Mouse (Mus musculus): ENCODE data around the gene Ssh2. TPM values are rescaled to one million over a fixed set of nuclear protein-coding genes. Genes with fewer than 3 reads are reported as not detected.
"Not testable (repeated sequence)": the region's sequence is repeated elsewhere in the genome, so short reads cannot be mapped to it uniquely, and the experiment has no call there.

Gene Ssh2
- polyA plus RNA-seq, 1 experiment: 28.5 TPM

- TF ChIP-seq POLR2A (IDR thresholded peaks at IDR 0.05; ENCODE audit: borderline replicate concordance, extremely low read depth, insufficient read depth, insufficient read length, poor library complexity, severe bottlenecking): no peak
- TF ChIP-seq CTCF (IDR thresholded peaks at IDR 0.05; ENCODE audit: borderline replicate concordance, extremely low read depth, insufficient read depth, insufficient read length): no peak
- DNase-seq (ENCODE audit: low read depth): no peak
Observed at GRCm38 (mm10) chr11:77231514-77231913, 15.4 kb downstream of the Ssh2 start.

GRCm38 (mm10) chr11:77235267-77235666 lies 19.2 kb downstream of the Ssh2 start:
- no peak for DNase-seq (ENCODE audit: low read depth)
- TF ChIP-seq CTCF (IDR thresholded peaks at IDR 0.05; ENCODE audit: borderline replicate concordance, extremely low read depth, insufficient read depth, insufficient read length): no peak
- TF ChIP-seq POLR2A (IDR thresholded peaks at IDR 0.05; ENCODE audit: borderline replicate concordance, extremely low read depth, insufficient read depth, insufficient read length, poor library complexity, severe bottlenecking): no peak

GRCm38 (mm10) chr11:77239658-77240345 lies 23.7 kb downstream of the Ssh2 start:
- TF ChIP-seq POLR2A (IDR thresholded peaks at IDR 0.05; ENCODE audit: borderline replicate concordance, extremely low read depth, insufficient read depth, insufficient read length, poor library complexity, severe bottlenecking) (no peak), CTCF (IDR thresholded peaks at IDR 0.05; ENCODE audit: borderline replicate concordance, extremely low read depth, insufficient read depth, insufficient read length) (no peak)

GRCm38 (mm10) chr11:77240466-77241246 lies 24.6 kb downstream of the Ssh2 start:
- TF ChIP-seq CTCF (IDR thresholded peaks at IDR 0.05; ENCODE audit: borderline replicate concordance, extremely low read depth, insufficient read depth, insufficient read length): no peak
- TF ChIP-seq POLR2A (IDR thresholded peaks at IDR 0.05; ENCODE audit: borderline replicate concordance, extremely low read depth, insufficient read depth, insufficient read length, poor library complexity, severe bottlenecking): no peak
- no peak for DNase-seq (ENCODE audit: low read depth)

More at GRCm38 (mm10) chr11:77239658-77240345, 23.7 kb downstream of the Ssh2 start:
- DNase-seq (ENCODE audit: low read depth): no peak

- TF ChIP-seq POLR2A (IDR thresholded peaks at IDR 0.05; ENCODE audit: borderline replicate concordance, extremely low read depth, insufficient read depth, insufficient read length, poor library complexity, severe bottlenecking) (no peak), CTCF (IDR thresholded peaks at IDR 0.05; ENCODE audit: borderline replicate concordance, extremely low read depth, insufficient read depth, insufficient read length) (no peak)
- peak; percentile 40 for DNase-seq (ENCODE audit: low read depth)
Observed at GRCm38 (mm10) chr11:77242912-77243311, 26.8 kb downstream of the Ssh2 start.

GRCm38 (mm10) chr11:77252826-77253225 lies 36.7 kb downstream of the Ssh2 start:
- DNase-seq (ENCODE audit: low read depth): no peak
- TF ChIP-seq POLR2A (IDR thresholded peaks at IDR 0.05; ENCODE audit: borderline replicate concordance, extremely low read depth, insufficient read depth, insufficient read length, poor library complexity, severe bottlenecking) (no peak), CTCF (IDR thresholded peaks at IDR 0.05; ENCODE audit: borderline replicate concordance, extremely low read depth, insufficient read depth, insufficient read length) (no peak)

GRCm38 (mm10) chr11:77259441-77259840 lies 43.4 kb downstream of the Ssh2 start:
- no peak for TF ChIP-seq CTCF (IDR thresholded peaks at IDR 0.05; ENCODE audit: borderline replicate concordance, extremely low read depth, insufficient read depth, insufficient read length)
- no peak for TF ChIP-seq POLR2A (IDR thresholded peaks at IDR 0.05; ENCODE audit: borderline replicate concordance, extremely low read depth, insufficient read depth, insufficient read length, poor library complexity, severe bottlenecking)
- DNase-seq (ENCODE audit: low read depth): no peak

- TF ChIP-seq CTCF (IDR thresholded peaks at IDR 0.05; ENCODE audit: borderline replicate concordance, extremely low read depth, insufficient read depth, insufficient read length): no peak
- TF ChIP-seq POLR2A (IDR thresholded peaks at IDR 0.05; ENCODE audit: borderline replicate concordance, extremely low read depth, insufficient read depth, insufficient read length, poor library complexity, severe bottlenecking): no peak
- no peak for DNase-seq (ENCODE audit: low read depth)
Observed at GRCm38 (mm10) chr11:77267401-77267800, 51.3 kb downstream of the Ssh2 start.

- no peak for TF ChIP-seq POLR2A (IDR thresholded peaks at IDR 0.05; ENCODE audit: borderline replicate concordance, extremely low read depth, insufficient read depth, insufficient read length, poor library complexity, severe bottlenecking)
- no peak for TF ChIP-seq CTCF (IDR thresholded peaks at IDR 0.05; ENCODE audit: borderline replicate concordance, extremely low read depth, insufficient read depth, insufficient read length)
- DNase-seq (ENCODE audit: low read depth): no peak
Observed at GRCm38 (mm10) chr11:77276000-77276399, 59.9 kb downstream of the Ssh2 start.

GRCm38 (mm10) chr11:77278538-77278937 lies 62.5 kb downstream of the Ssh2 start:
- not testable (repeated sequence) for DNase-seq (ENCODE audit: low read depth)

- DNase-seq (ENCODE audit: low read depth): no peak
- no peak for TF ChIP-seq CTCF (IDR thresholded peaks at IDR 0.05; ENCODE audit: borderline replicate concordance, extremely low read depth, insufficient read depth, insufficient read length)
- no peak for TF ChIP-seq POLR2A (IDR thresholded peaks at IDR 0.05; ENCODE audit: borderline replicate concordance, extremely low read depth, insufficient read depth, insufficient read length, poor library complexity, severe bottlenecking)
Observed at GRCm38 (mm10) chr11:77280219-77280618, 64.1 kb downstream of the Ssh2 start.

GRCm38 (mm10) chr11:77291447-77291846 lies 75.4 kb downstream of the Ssh2 start:
- DNase-seq (ENCODE audit: low read depth): no peak
- no peak for TF ChIP-seq CTCF (IDR thresholded peaks at IDR 0.05; ENCODE audit: borderline replicate concordance, extremely low read depth, insufficient read depth, insufficient read length)
- no peak for TF ChIP-seq POLR2A (IDR thresholded peaks at IDR 0.05; ENCODE audit: borderline replicate concordance, extremely low read depth, insufficient read depth, insufficient read length, poor library complexity, severe bottlenecking)

GRCm38 (mm10) chr11:77293673-77294072 lies 77.6 kb downstream of the Ssh2 start:
- not testable (repeated sequence) for DNase-seq (ENCODE audit: low read depth)

All from brain, embryonic 14.5 days (tissue).